In the genomic region with DNA sequence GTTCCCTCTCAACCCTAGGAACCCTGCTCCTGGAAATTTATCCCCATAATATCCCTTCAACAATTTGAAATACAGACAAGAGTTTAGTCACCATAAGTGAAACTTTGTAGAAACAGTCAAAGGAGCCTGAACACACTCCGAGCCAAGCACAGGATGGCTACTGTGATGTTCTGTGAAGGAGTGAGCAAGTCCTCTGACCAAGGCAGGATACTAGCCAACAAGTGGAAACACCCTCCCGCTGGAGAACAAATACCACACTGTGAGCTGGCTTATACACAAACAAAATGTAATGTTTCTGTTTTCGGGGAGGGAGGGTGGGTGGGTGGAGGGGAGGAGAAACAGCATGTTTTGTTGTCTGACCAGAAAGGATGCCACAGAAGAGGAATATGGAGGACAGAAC, we compare ENCODE assay signal across 28 mouse cellular contexts. TPM values are rescaled to one million over a fixed set of nuclear protein-coding genes. Genes with fewer than 3 reads are reported as not detected.
"Had no signal": no experiment of that assay in that cellular context is flagged by ENCODE, and none has a peak within 500 bp of the region (broad histone marks: within the 10 kb centered on the region; RNA-seq: fewer than 3 reads in every experiment).

No protein-coding gene starts in this region.

- H3K4me3 ChIP-seq: embryonic facial prominence, embryonic 10.5 days; embryonic facial prominence, embryonic 12.5 days; embryonic facial prominence, embryonic 13.5 days; embryonic facial prominence, embryonic 15.5 days; erythroblast, embryonic 14.5 days; forebrain, embryonic 10.5 days; forebrain, embryonic 12.5 days; forebrain, embryonic 13.5 days; forebrain, embryonic 15.5 days; gastrocnemius, adult 2 months; heart, adult 2 months had no signal

- H3K36me3 ChIP-seq: embryonic facial prominence, embryonic 10.5 days; embryonic facial prominence, embryonic 12.5 days; embryonic facial prominence, embryonic 13.5 days; embryonic facial prominence, embryonic 15.5 days; forebrain, embryonic 10.5 days; forebrain, embryonic 12.5 days; forebrain, embryonic 15.5 days had no signal

- H3K27ac ChIP-seq: embryonic facial prominence, embryonic 10.5 days; embryonic facial prominence, embryonic 12.5 days; embryonic facial prominence, embryonic 13.5 days; embryonic facial prominence, embryonic 15.5 days; forebrain, embryonic 10.5 days; forebrain, embryonic 12.5 days; forebrain, embryonic 13.5 days; forebrain, embryonic 15.5 days; gastrocnemius, adult 2 months; heart, adult 2 months had no signal

- ATAC-seq: forebrain, embryonic 13.5 days; forebrain, embryonic 14.5 days; forebrain, embryonic 15.5 days; forebrain, embryonic 16.5 days; forebrain, postnatal 0 days had no signal

- H3K27me3 ChIP-seq: embryonic facial prominence, embryonic 12.5 days; embryonic facial prominence, embryonic 13.5 days; embryonic facial prominence, embryonic 15.5 days; forebrain, embryonic 12.5 days; forebrain, embryonic 13.5 days; forebrain, embryonic 15.5 days had no signal

- DNase-seq: cerebellum, adult 2 months; cerebellum, adult 8-10 months; cerebellum, adult 9-10 months; cerebellum, adult 9-11 months; cerebellum, postnatal 10 days; cerebellum, postnatal 14 days; cerebellum, postnatal 25 days; cerebellum, postnatal 36 days; embryo, embryonic 11 days; forebrain, postnatal 0 days; gastrocnemius, adult 2 months; gastrocnemius, postnatal 10 days; gastrocnemius, postnatal 14 days; gastrocnemius, postnatal 25 days; gastrocnemius, postnatal 36 days; heart, adult 18-20 months; heart, adult 2 months had no signal

- H3K4me1 ChIP-seq: embryonic facial prominence, embryonic 10.5 days; embryonic facial prominence, embryonic 12.5 days; embryonic facial prominence, embryonic 13.5 days; embryonic facial prominence, embryonic 15.5 days; forebrain, embryonic 10.5 days; forebrain, embryonic 12.5 days; forebrain, embryonic 13.5 days; forebrain, embryonic 15.5 days had no signal

- H3K4me2 ChIP-seq: embryonic facial prominence, embryonic 12.5 days; embryonic facial prominence, embryonic 13.5 days; embryonic facial prominence, embryonic 15.5 days; forebrain, embryonic 12.5 days; forebrain, embryonic 13.5 days; forebrain, embryonic 15.5 days had no signal

- H3K9me3 ChIP-seq: embryonic facial prominence, embryonic 10.5 days; embryonic facial prominence, embryonic 12.5 days; embryonic facial prominence, embryonic 13.5 days; embryonic facial prominence, embryonic 15.5 days; forebrain, embryonic 10.5 days; forebrain, embryonic 12.5 days; forebrain, embryonic 13.5 days; forebrain, embryonic 15.5 days had no signal

- H3K9ac ChIP-seq: embryonic facial prominence, embryonic 12.5 days; embryonic facial prominence, embryonic 13.5 days; embryonic facial prominence, embryonic 15.5 days; forebrain, embryonic 12.5 days; forebrain, embryonic 13.5 days; forebrain, embryonic 15.5 days; forebrain, postnatal 0 days had no signal

RNA-seq across cellular contexts. Expression of gene Mlip, which starts 17.9 kb away (rescaled TPM):
- polyA plus RNA-seq: forebrain, embryonic 10.5 days had no signal
